Mouse (Mus musculus) Patski (cell line): ENCODE data around the gene Rhot2. TPM values are rescaled to one million over a fixed set of nuclear protein-coding genes. Genes with fewer than 3 reads are reported as not detected.
"Not testable (repeated sequence)": the region's sequence is repeated elsewhere in the genome, so short reads cannot be mapped to it uniquely, and the experiment has no call there.

ENCODE experiments used
- ATAC-seq: fragments of 100-300 bp; one replicate; pipeline ENCODE4 v1.8.0; 2021
- CTCF ChIA-PET: fragments of 350-600 bp; sonication (Branson Sonifier 250); formaldehyde crosslinking; loops from one replicate; lab custom pipeline; 2022; ENCODE audit warnings: inconsistent platforms; lab: Charles Lee
- POLR2A ChIA-PET: fragments of 350-600 bp; sonication (Branson Sonifier 250); formaldehyde crosslinking; loops from one replicate; lab custom pipeline; 2022; ENCODE audit warnings: antibody characterized with exemption, inconsistent platforms; lab: Charles Lee
- DNase-seq: peaks from one replicate; pipeline ENCODE4 v3.0.0-alpha.2; 2011; ENCODE audit warnings: low read depth, low spot score
- H3K27me3 ChIP-seq: fragments of 371-371 bp; one replicate; pipeline ENCODE4 v1.5.1; 2021
- CTCF ChIP-seq: fragments of 100-300 bp; IDR thresholded peaks from one replicate; pipeline ENCODE4 v1.5.1; 2021
- in situ Hi-C: fragments of 300-500 bp; cut with MboI; formaldehyde crosslinking; loops from 3 replicates; pipeline ENCODE4 v1.11.1; 2018; ENCODE audit warnings: low pct_unique_long_range_greater_than_20kb, mixed read lengths
- polyA plus RNA-seq: library from polyadenylated mRNA; unstranded; gene quantifications from one replicate; pipeline ENCODE4 v1.2.3, GENCODE M21; 2021

Gene Rhot2
- polyA plus RNA-seq, 1 experiment from 2014 or later = 96.4 TPM

DNA sequence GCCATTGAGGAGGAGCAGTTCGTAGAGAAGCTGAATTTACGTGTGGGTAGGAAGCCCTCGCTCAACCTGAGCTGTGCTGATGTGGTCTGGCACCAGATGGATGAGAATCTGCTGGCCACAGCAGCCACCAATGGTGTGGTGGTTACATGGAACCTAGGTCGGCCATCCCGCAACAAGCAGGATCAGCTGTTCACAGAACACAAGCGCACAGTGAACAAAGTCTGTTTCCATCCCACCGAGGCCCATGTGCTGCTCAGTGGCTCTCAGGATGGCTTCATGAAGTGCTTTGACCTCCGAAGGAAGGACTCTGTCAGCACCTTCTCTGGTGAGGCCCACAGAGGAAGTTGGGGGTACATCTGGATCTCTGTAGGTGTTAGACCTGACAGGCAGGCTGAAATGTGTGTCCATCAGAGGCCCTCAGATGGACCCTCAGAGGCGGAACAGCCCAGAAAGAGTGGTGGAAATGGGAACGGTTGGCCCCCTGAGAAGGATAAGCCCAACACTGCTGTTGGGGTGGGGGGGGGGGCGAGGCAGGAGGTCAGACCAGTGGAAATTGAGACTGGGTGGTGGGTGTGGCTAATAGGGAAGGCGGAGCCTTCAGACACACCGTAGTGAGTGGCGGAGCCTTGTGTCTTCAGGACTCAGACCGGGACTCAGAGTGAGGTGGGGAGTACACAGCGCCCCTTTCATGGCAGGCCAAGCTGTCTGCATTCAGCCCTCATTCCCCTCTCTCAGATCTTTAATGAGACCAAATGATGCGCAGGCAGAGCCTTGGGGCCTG, 20.1 kb downstream of the Rhot2 start:
- no peak for TF ChIP-seq CTCF
- ChIA-PET POLR2A (interaction anchor here (2.2 kb wide), 1 partner anchor 8 kb away, joined by 11 read pairs; the partner anchor contains the start of gene Stub1), CTCF (interaction anchor here (2.3 kb wide), 1 partner anchor 8 kb away, joined by 8 read pairs; the partner anchor contains the start of gene Stub1)
- in situ Hi-C loops = no loop called here
- DNase-seq (no peak), ATAC-seq (no peak)
- peaks cover 4% of the 10 kb centered on the region for H3K27me3 ChIP-seq

DNA sequence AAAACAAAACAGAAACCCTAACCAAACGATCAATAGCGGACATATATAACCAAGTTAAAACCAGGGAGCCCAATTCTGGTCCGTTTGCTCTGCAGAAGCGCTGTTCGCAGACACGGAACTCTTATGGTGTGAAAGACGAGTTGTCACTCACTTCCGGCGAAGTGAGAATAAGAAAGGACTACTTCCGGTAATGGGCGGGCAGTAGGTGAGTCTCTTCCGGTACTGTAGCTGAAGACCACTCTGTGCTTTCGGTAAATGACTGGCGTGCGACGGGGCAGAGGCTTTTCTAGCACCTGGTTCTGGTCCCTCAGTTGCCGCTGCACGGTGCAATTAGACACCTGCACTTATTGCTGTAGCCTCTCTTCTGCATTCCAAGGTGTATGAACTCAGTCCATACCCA, 21.2 kb downstream of the Rhot2 start, which contains the start of gene Wdr24:
Wdr24 (plus strand) TSS at position 176 of the 400 bp plus-strand sequence.
- in situ Hi-C loops = no loop called here
- no peak for DNase-seq
- POLR2A ChIA-PET = interaction anchor here (2.2 kb wide), 1 partner anchor 9 kb away, joined by 11 read pairs; the partner anchor contains the start of gene Stub1
- H3K27me3 ChIP-seq = peaks cover 11% of the 10 kb centered on the region
- ATAC-seq = no peak
- CTCF ChIA-PET = interaction anchor here (2.3 kb wide), 1 partner anchor 9 kb away, joined by 8 read pairs; the partner anchor contains the start of gene Stub1
- no peak for TF ChIP-seq CTCF

DNA sequence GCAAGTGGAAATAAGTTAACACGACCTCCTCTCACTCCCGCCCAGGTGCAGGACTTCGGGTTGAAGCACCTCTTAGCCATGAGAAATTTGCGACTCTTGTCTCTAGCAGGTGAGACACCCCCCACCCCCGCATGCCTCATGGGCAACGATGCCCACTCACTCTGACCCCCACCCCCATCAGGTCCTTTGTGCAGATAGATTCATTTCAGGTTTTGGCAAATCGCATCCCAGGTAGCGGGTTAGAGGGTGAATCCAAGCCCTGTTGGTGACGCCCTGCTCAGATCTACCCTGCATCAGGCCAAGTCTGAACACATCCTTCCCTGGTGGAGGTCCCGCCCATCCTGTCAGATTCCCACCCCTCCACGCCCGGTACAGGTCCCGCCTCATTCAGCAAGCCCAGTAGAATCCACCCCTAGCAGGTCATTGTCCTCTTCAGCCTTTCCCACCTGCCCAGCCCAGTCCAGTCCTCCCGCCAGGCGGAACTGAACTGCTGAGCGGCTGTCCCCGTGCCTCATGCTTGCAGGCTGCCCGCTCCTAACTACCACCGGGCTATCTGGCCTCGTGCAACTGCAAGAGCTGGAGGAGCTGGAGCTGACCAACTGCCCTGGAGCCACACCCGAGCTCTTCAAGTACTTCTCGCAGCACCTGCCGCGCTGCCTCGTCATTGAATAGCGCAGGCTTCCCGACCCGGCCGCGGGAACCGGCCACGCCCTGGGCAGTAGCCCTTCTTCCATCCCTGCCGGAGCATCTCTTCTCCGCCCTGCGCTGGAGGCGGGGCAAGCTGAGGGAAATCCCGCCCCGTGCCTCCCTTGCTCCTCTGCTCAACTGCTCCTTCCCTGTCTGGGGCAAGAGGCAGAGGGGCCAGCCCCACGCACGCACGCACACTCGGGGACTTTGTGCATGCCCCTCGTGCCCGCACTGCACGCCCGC, 25.5 kb downstream of the Rhot2 start:
- TF ChIP-seq CTCF = no peak
- DNase-seq (no peak), ATAC-seq (no peak)
- ChIA-PET CTCF (no interaction called here), POLR2A (no interaction called here)
- in situ Hi-C loops = no loop called here
- peaks cover 17% of the 10 kb centered on the region for H3K27me3 ChIP-seq

DNA sequence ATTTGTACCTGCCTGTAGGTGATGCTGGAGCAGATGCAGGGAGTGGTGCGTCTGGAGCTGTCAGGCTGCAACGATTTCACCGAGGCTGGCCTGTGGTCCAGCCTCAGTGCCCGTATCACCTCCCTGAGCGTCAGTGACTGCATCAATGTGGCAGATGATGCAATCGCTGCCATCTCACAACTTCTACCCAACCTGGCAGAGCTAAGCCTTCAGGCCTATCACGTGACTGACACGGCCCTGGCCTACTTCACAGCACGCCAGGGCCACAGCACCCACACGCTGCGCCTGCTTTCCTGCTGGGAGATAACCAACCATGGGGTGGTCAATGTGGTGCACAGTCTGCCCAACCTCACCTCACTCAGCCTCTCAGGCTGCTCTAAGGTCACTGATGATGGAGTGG, 27.0 kb downstream of the Rhot2 start:
- ChIA-PET CTCF (no interaction called here), POLR2A (interaction anchor here (1.8 kb wide), 1 partner anchor 14 kb away, joined by 6 read pairs; no protein-coding TSS in a partner anchor)
- H3K27me3 ChIP-seq = peaks cover 17% of the 10 kb centered on the region
- DNase-seq (no peak), ATAC-seq (no peak)
- TF ChIP-seq CTCF = no peak
- in situ Hi-C loops = no loop called here

DNA sequence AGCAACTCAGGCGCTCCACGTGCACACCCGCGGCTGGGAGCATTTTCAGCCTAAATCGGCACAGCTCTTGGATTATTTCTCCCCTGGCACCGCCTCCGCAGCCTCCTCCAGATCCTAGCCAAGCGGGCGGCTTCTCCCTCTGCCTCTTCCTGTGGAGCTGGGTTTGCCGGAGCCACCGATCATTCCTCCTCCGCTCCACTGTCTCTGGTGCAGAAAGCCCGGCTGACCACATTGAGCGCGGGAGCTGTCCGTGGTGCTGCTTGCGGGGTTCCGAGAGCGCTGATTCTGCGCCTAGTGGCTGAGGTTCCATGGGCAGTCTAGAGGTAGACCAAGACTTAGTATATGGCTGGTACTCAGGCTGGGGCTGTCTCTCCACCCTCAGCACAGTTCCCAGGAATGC, 31.2 kb downstream of the Rhot2 start:
- no peak for TF ChIP-seq CTCF
- peaks cover 16% of the 10 kb centered on the region for H3K27me3 ChIP-seq
- ATAC-seq (no peak), DNase-seq (no peak)
- in situ Hi-C loops = no loop called here
- ChIA-PET POLR2A (interaction anchor here (1.2 kb wide), 1 partner anchor 11 kb away, joined by 3 read pairs; no protein-coding TSS in a partner anchor), CTCF (interaction anchor here (0.6 to 1.6 kb wide), 2 partner anchors 12 to 21 kb away, joined by 3 to 5 read pairs; no protein-coding TSS in a partner anchor)

DNA sequence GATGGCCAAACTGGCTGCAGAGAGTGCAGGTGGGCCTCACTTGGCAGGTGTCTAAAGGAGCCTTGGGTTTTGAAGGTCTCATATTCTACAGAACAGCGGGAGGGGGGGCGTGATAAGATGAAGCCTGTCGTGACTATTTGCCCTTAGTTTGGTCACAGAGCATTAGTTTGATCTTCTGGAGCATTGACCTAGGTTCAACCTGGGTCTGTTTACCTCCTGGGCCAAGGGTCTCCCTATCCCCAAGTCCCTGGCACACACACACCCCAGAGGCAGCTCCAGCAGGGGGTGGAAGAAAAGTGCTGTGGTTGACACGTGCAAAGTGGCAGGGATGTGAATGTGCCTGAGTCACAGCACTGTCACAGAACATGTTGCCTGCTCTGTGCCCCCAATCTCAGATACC, 33.8 kb downstream of the Rhot2 start:
- peaks cover 11% of the 10 kb centered on the region for H3K27me3 ChIP-seq
- no peak for ATAC-seq
- in situ Hi-C loops = no loop called here
- CTCF ChIA-PET = no interaction called here
- POLR2A ChIA-PET = no interaction called here
- no peak for DNase-seq
- no peak for TF ChIP-seq CTCF

DNA sequence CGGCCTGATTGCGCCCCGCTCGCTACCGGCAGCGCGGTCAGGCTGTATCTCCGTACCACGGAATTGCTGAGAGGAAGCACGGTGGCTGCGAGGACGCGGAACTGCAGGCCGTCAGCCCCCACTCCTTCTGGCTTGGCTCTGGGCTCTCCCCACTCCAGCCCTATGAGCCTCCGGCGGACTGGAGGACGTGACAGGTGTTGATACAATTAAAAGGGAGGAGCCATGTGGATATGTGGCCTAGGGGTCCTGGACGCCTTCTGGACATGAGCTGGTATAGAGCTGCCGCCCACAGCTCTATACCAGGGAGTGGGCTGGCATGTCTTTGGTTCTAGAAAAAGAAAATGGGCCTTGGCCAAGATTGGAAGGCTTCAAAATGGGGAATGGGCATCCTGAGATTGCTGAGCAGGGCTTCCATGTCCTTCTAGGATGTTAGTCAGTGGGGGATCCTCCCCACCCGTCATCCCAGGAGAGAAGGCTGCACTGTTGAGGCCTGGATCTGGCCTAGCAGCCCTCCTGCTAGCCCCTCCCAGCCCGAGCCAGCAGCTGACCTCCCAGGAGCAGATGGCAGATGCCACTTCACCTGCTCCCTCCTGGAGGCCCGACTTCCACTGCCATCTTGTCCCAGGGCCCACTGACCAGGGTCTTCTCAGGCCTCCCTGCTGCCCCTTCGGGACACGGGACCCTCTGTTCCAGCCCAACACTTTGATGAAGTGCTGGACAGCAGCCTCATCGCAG, 34.9 kb downstream of the Rhot2 start:
- in situ Hi-C loops = no loop called here
- ATAC-seq = no peak
- ChIA-PET CTCF (no interaction called here), POLR2A (interaction anchor here (1.4 to 1.5 kb wide), 2 partner anchors 13 to 24 kb away, joined by 4 read pairs; partner anchors contain the start of genes Metrn and Stub1)
- no peak for TF ChIP-seq CTCF
- no peak for DNase-seq
- peaks cover 11% of the 10 kb centered on the region for H3K27me3 ChIP-seq

DNA sequence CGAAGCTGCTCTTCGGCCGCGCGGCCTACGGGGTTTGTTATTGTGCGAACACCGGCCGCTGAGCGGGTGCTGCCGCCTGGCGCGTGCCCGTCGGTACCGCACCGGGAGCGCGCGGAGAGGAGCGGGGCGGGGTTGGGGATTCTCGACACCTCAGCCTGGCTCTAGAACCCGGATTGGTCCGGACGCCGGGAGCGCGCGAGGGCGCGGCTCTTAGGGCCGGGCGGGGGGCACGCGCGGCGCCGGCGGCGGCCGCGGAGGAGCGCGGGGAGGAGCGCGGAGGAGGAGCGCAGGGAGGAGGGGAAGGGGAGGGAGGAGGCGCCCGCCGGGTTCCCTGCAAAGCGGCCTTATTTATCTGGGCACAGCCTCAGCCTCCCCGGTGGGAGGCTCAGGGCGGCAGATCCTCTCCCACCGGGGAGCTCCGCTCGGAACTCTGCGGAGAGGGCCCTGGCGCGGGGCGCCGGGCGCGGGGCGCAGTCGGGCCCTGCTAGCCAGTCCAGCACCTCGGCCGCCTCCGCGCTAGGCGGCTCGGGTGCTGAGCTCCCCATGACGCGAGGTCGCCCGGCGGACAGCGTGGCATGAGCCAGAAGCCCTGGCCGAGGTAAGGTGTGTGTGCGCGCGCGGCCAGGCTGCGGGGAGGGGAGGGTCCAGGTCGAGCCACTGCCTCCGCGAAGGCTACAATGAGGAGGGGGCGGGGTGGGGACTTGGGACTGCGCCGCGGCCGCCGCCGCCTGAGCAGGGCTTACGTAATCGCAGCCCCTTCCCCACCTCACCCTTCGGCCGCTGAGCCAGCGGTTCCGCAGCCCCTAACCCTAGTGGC, 35.7 kb downstream of the Rhot2 start, which contains the start of gene Fbxl16:
Fbxl16 (plus strand) TSS at position 297 of the 817 bp plus-strand sequence.
- no peak for TF ChIP-seq CTCF
- in situ Hi-C loops = no loop called here
- peaks cover 11% of the 10 kb centered on the region for H3K27me3 ChIP-seq
- peak; percentile 41 for ATAC-seq
- DNase-seq = no peak
- ChIA-PET CTCF (no interaction called here), POLR2A (interaction anchor here (1.4 to 1.5 kb wide), 2 partner anchors 12 to 24 kb away, joined by 4 read pairs; partner anchors contain the start of genes Metrn and Stub1)

DNA sequence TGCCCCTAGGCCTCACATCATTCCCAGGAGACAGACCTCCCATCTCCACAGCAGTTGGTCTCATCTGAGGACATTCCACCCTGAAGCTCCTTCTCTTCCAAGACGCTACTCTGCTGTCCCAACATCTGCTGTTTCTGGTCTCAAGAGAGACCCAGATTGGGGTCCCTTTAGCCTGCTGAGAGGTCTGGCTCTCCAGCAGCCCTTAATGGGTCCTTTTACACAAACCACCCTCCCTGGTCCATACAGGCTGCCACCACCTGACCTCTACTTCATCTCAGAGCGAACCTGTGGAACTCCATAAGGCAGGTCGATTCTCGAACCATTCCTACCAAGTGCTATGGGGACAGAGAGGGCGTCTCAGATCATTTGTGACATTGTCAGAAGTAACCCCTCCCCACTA, 36.6 kb downstream of the Rhot2 start:
- CTCF ChIA-PET = no interaction called here
- in situ Hi-C loops = no loop called here
- no peak for DNase-seq
- TF ChIP-seq CTCF = no peak
- POLR2A ChIA-PET = interaction anchor here (1.4 to 1.5 kb wide), 2 partner anchors 11 to 25 kb away, joined by 4 read pairs; partner anchors contain the start of genes Metrn and Stub1
- peaks cover 11% of the 10 kb centered on the region for H3K27me3 ChIP-seq
- no peak for ATAC-seq

DNA sequence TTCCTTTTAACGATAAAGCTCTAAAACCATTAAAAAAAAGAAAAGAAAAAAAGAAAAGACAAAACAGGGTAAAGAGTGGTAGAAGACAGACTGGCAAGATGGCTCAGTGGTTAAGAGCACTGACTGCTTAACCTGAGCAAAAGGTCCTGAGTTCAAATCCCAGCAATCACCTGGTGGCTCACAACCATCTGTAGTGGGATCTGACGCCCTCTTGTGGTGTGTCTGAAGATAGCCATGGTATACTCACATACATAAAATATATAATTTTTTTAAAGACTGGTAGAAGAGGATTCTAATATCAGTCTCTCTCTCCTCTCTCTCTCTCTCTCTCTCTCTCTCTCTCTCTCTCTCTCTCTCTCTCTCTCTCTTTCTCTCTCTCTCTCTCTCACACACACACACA, 37.2 kb downstream of the Rhot2 start:
- POLR2A ChIA-PET, in situ Hi-C loops, ATAC-seq, CTCF ChIA-PET, DNase-seq: not testable (repeated sequence)
- peaks cover 11% of the 10 kb centered on the region for H3K27me3 ChIP-seq
